In genomic region chr4:129266821-129267220, GRCm38 (mm10) we compare ENCODE assay signal across 19 mouse cellular contexts. TPM values are rescaled to one million over a fixed set of nuclear protein-coding genes. Genes with fewer than 3 reads are reported as not detected.
DNase-seq lines count a peak whose midpoint lies in the region; ATAC-seq and TF ChIP-seq lines count a peak whose summit lies in the region.
"Had no signal": no experiment of that assay in that cellular context is flagged by ENCODE, and none has a peak within 500 bp of the region (broad histone marks: within the 10 kb centered on the region; RNA-seq: fewer than 3 reads in every experiment).

No protein-coding gene starts in this region.

- no peak overlapping the region for H3K4me2 ChIP-seq in lung, postnatal 0 days (replicated peaks; ENCODE audit: low read depth, low read length)
- no peak overlapping the region for H3K4me2 ChIP-seq in midbrain, postnatal 0 days (ENCODE audit: low read depth, low read length, poor library complexity, severe bottlenecking)
- no peak overlapping the region for H3K4me2 ChIP-seq in midbrain, embryonic 16.5 days (ENCODE audit: low read length)
- H3K4me2 ChIP-seq: forebrain, embryonic 15.5 days; heart, embryonic 12.5 days; hindbrain, embryonic 15.5 days had no signal

- no peaks in the 10 kb centered on the region for H3K79me2 ChIP-seq in macrophage (ENCODE audit: inconsistent target)

- DNase-seq in embryo, embryonic 11 days: peak; percentile 33
- DNase-seq in embryo, embryonic 9.5 days (ENCODE audit: extremely low spot score): no peak
- peak; percentile 71 for DNase-seq in lung, postnatal 0 days (ENCODE audit: low spot score)
- DNase-seq in lung, postnatal 25 days (ENCODE audit: low spot score): no peak
- peak; percentile 31 for DNase-seq in midbrain, postnatal 0 days (ENCODE audit: low spot score)
- DNase-seq in right cerebral cortex, postnatal 4 days: no peak
- DNase-seq: adrenal gland, adult 2 months; adrenal gland, postnatal 25 days; cerebellum, adult 11 months; cerebellum, adult 8-10 months; cerebellum, postnatal 36 days; gastrocnemius, postnatal 10 days; heart, postnatal 36 days had no signal

- no peak overlapping the region for H3K9ac ChIP-seq in lung, postnatal 0 days (replicated peaks; ENCODE audit: low read depth)
- H3K9ac ChIP-seq in midbrain, postnatal 0 days (replicated peaks; ENCODE audit: low read length, poor library complexity, severe bottlenecking): no peak overlapping the region
- no peak overlapping the region for H3K9ac ChIP-seq in midbrain, embryonic 16.5 days (ENCODE audit: low read depth, low read length)
- H3K9ac ChIP-seq: forebrain, embryonic 15.5 days; heart, embryonic 12.5 days; hindbrain, embryonic 15.5 days had no signal

- no peak for TF ChIP-seq EP300 in lung, postnatal 0 days (IDR thresholded peaks at IDR 0.05)

- H3K4me1 ChIP-seq in lung, postnatal 0 days (ENCODE audit: insufficient read depth, low read depth, low read length): peaks cover 6% of the 10 kb centered on the region; the same call in 1 of the 2 replicates
- H3K4me1 ChIP-seq in midbrain, postnatal 0 days (ENCODE audit: insufficient read depth, low read length): no peaks in the 10 kb centered on the region
- H3K4me1 ChIP-seq in midbrain, embryonic 16.5 days (ENCODE audit: control insufficient read depth, insufficient read depth, low read length): no peaks in the 10 kb centered on the region
- H3K4me1 ChIP-seq: forebrain, embryonic 15.5 days had no signal

- H3K36me3 ChIP-seq in lung, postnatal 0 days (ENCODE audit: insufficient read depth, low read length): no peaks in the 10 kb centered on the region
- no peaks in the 10 kb centered on the region for H3K36me3 ChIP-seq in midbrain, postnatal 0 days (ENCODE audit: insufficient read depth, low read length)
- H3K36me3 ChIP-seq in midbrain, embryonic 16.5 days (ENCODE audit: control insufficient read depth, insufficient read depth, low read length): no peaks in the 10 kb centered on the region
- H3K36me3 ChIP-seq in macrophage (ENCODE audit: inconsistent target): no peaks in the 10 kb centered on the region
- H3K36me3 ChIP-seq: forebrain, embryonic 15.5 days; heart, embryonic 12.5 days; hindbrain, embryonic 15.5 days had no signal

- no peak for TF ChIP-seq CTCF in lung, postnatal 0 days (IDR thresholded peaks at IDR 0.05)
- no peak for TF ChIP-seq CTCF in midbrain, postnatal 0 days (IDR thresholded peaks at IDR 0.05)

- no peaks in the 10 kb centered on the region for H3K9me3 ChIP-seq in lung, postnatal 0 days (ENCODE audit: low read length)
- no peaks in the 10 kb centered on the region for H3K9me3 ChIP-seq in midbrain, postnatal 0 days (ENCODE audit: low read length)
- H3K9me3 ChIP-seq in midbrain, embryonic 16.5 days (replicated peaks; ENCODE audit: control insufficient read depth, low read length, poor library complexity, severe bottlenecking): no peaks in the 10 kb centered on the region
- H3K9me3 ChIP-seq: forebrain, embryonic 15.5 days; heart, embryonic 12.5 days; hindbrain, embryonic 15.5 days had no signal

- ATAC-seq in lung, postnatal 0 days: peak; percentile 11
- ATAC-seq in midbrain, postnatal 0 days (ENCODE audit: low FRiP score): no peak
- no peak for ATAC-seq in midbrain, embryonic 16.5 days
- ATAC-seq: forebrain, embryonic 15.5 days had no signal

- no peaks in the 10 kb centered on the region for H3K27me3 ChIP-seq in lung, postnatal 0 days (replicated peaks; ENCODE audit: insufficient read depth, low read length)
- H3K27me3 ChIP-seq in midbrain, postnatal 0 days (ENCODE audit: insufficient read depth, low read length): no peaks in the 10 kb centered on the region
- no peaks in the 10 kb centered on the region for H3K27me3 ChIP-seq in midbrain, embryonic 16.5 days (ENCODE audit: control insufficient read depth, insufficient read depth, low read depth, low read length)
- H3K27me3 ChIP-seq: CH12.LX; forebrain, embryonic 15.5 days; hindbrain, embryonic 15.5 days had no signal

- H3K27ac ChIP-seq in lung, postnatal 0 days (ENCODE audit: low read length): no peak overlapping the region
- no peak overlapping the region for H3K27ac ChIP-seq in midbrain, postnatal 0 days (ENCODE audit: low read depth, low read length)
- no peak overlapping the region for H3K27ac ChIP-seq in midbrain, embryonic 16.5 days (ENCODE audit: low read length)
- H3K27ac ChIP-seq in macrophage: peak overlapping the region; percentile 95; the same call in 1 of the 2 replicates
- H3K27ac ChIP-seq: forebrain, embryonic 15.5 days; hindbrain, embryonic 15.5 days had no signal

- 63% methylated on average over 5 of the region's 5 CpGs for WGBS in lung, postnatal 0 days
- 49% methylated on average over 5 of the region's 5 CpGs for WGBS in midbrain, postnatal 0 days
- WGBS in midbrain, embryonic 16.5 days: 55% methylated on average over 5 of the region's 5 CpGs
- 96% methylated on average over 5 of the region's 5 CpGs for whole genome bisulfite sequencing in macrophage (ENCODE audit: missing documents)

- H3K4me3 ChIP-seq in lung, postnatal 0 days (ENCODE audit: low read depth, low read length): no peak overlapping the region
- no peak overlapping the region for H3K4me3 ChIP-seq in midbrain, postnatal 0 days (ENCODE audit: low read depth, low read length)
- no peak overlapping the region for H3K4me3 ChIP-seq in midbrain, embryonic 16.5 days (ENCODE audit: low read depth, low read length)
- no peak overlapping the region for H3K4me3 ChIP-seq in macrophage (ENCODE audit: inconsistent target)
- H3K4me3 ChIP-seq: forebrain, embryonic 15.5 days; heart, embryonic 12.5 days; hindbrain, embryonic 15.5 days had no signal

RNA-seq across cellular contexts. Expression of gene C77080, which starts 5.6 kb away (rescaled TPM):
- polyA plus RNA-seq in lung, postnatal 0 days (2015; fragmentation: Nextera tagmentation; extraction: Ambion mirVana): 6.7 and 7.9 TPM in 2 replicates
- 16.6 and 25.6 TPM in 2 replicates for total RNA-seq in midbrain, postnatal 0 days (2014; rRNA removed)
- polyA plus RNA-seq in midbrain, postnatal 0 days (2015; fragmentation: Nextera tagmentation; extraction: Ambion mirVana): 5.2 and 5.5 TPM in 2 replicates
- 6.7 and 8.2 TPM in 2 replicates for polyA plus RNA-seq in midbrain, embryonic 16.5 days (2015; fragmentation: Nextera tagmentation; extraction: Ambion mirVana)
- 10 to 100 TPM; 14.6 to 97.4 (median 44.6) TPM for total RNA-seq in macrophage (2018; cell fraction: chromatin; rRNA removed)
- 100 to 1,000 TPM in 10 of 26 experiments, 10 to 100 TPM in 16; 40.7 to 147 (median 81.3) TPM for total RNA-seq in macrophage (2018; cell fraction: cytosol; rRNA removed)
- 100 to 1,000 TPM in 1 of 26 experiments, 10 to 100 TPM in 25; 29.3 to 112 (median 68.2) TPM for total RNA-seq in macrophage (2018; cell fraction: nucleus; rRNA removed)
- polyA plus RNA-seq in macrophage (2018): 33.1 to 77.6 TPM (median 57.0 TPM) in 3 replicates

RNA-seq across cellular contexts. Expression of gene Sync, which starts 20.6 kb away (rescaled TPM):
- 0.80 and 0.98 TPM in 2 replicates for polyA plus RNA-seq in lung, postnatal 0 days (2015; fragmentation: Nextera tagmentation; extraction: Ambion mirVana)
- total RNA-seq in midbrain, postnatal 0 days (2014; rRNA removed): 2.1 and 2.6 TPM in 2 replicates
- 1.1 and 1.3 TPM in 2 replicates for polyA plus RNA-seq in midbrain, postnatal 0 days (2015; fragmentation: Nextera tagmentation; extraction: Ambion mirVana)
- 0.63 and 0.85 TPM in 2 replicates for polyA plus RNA-seq in midbrain, embryonic 16.5 days (2015; fragmentation: Nextera tagmentation; extraction: Ambion mirVana)
- total RNA-seq in macrophage (2018; cell fraction: chromatin; rRNA removed): 1 to 10 TPM in 2 of 26 experiments, under 1 TPM in 2, not detected in 22; 0.62 to 1.3 (median 1.0) TPM
- total RNA-seq in macrophage (2018; cell fraction: cytosol; rRNA removed): under 1 TPM in 7 of 26 experiments, not detected in 19; 0.05 to 0.24 (median 0.07) TPM
- 1 to 10 TPM in 2 of 26 experiments, under 1 TPM in 4, not detected in 20; 0.28 to 1.1 (median 0.42) TPM for total RNA-seq in macrophage (2018; cell fraction: nucleus; rRNA removed)
- polyA plus RNA-seq in macrophage (2018): 0.06 TPM in 1 of 3 replicates, not detected in the others
- total RNA-seq: CH12.LX had no signal

Comparison
In these comparisons a context has a peak if more than half of its experiments do, and no peak if none do; other contexts are left out.
1. DNase-seq: peak in embryo, embryonic 11 days (single experiment), lung, postnatal 0 days (single experiment) and midbrain, postnatal 0 days (single experiment); none in embryo, embryonic 9.5 days (single experiment), lung, postnatal 25 days (single experiment) and right cerebral cortex, postnatal 4 days (single experiment).